Mouse (Mus musculus) hindlimb bud, embryonic 11.5 days (tissue): ENCODE measurements around the gene Ciita.

Experiments
- DNase-seq: peaks from one replicate; pipeline ENCODE4 v3.0.0-alpha.2; 2012; ENCODE audit warnings: low read depth, low spot score; ENCODE audit errors: extremely low spot score

Ciita gene

DNA sequence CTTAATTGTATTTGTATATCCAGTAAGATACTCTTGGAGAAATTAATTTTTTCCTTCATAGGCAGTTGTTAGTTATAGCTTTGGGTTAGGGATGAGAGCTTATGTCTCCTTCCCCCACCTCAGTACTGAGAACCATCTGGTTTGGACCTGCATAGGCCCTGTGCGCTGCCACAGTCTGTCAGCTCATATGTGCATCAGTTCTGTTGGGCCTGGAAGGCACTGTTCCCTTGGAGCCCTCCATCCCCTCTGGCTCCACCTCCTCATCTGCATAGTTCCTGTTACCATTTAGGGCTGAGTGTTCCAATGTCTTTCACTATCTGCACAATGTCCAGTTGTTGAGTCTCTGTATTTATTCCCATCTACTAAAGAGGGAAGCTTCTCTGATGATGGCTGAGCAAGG, 11.7 kb upstream of the Ciita start:
- DNase-seq = no peak

DNA sequence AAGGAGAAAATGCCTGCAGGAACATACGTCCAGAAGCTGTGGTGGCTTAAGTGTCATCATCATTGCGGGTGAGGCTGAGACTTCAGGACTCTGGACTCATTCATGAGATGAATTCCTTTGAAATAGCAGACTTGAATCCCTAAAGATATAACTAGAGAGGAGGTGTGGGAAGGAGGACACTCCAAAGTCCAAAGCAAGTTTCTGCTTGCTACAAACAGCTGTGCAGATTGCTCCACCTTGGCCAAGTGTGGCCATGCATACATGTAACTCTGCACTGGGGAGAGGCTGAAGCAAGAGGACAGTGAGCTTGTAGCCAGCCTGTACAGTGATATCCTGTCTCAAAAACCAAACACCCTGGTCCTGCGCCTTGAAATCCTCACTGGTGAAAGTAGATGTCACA, 7.9 kb upstream of the Ciita start:
- no peak for DNase-seq

DNA sequence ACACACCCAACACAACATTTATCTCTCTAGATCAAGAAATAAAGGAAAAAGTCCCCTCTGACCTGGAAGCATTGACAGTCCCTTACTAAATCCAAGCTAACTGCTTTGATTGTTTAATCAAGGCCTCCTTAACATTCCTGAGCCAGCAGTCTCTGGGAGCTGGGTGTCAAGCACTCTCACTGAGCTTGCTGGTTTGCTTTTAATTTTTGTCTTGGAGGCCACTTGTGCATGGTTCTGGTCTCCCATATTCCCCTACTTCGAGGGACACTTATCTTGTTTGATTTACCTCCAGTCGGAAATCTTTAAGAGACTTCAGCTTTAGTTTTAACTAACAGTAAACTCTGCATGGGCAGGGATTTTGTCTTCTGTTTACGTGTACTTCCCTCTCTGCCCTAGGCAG, 4.9 kb upstream of the Ciita start:
- DNase-seq = no peak

DNA sequence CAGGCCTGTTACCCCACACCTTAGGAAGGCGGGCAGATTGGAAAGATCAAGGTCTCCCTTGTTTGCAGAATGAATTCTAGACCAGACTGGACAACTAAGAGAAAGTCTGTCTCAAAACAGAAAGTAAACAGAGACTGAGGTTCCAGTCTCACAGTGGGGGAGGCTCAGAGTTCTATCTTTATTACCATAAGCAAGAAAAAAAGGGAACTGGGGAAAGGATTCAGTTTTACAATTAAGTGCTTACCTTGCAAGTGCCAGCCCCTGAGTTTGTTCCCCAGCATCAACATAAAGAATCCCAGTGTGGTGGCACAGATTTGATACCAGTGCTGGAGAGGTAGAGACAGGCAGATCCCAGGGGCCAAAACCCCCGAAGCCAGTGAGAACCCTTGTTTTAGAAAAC, 3.9 kb upstream of the Ciita start:
- DNase-seq = no peak

DNA sequence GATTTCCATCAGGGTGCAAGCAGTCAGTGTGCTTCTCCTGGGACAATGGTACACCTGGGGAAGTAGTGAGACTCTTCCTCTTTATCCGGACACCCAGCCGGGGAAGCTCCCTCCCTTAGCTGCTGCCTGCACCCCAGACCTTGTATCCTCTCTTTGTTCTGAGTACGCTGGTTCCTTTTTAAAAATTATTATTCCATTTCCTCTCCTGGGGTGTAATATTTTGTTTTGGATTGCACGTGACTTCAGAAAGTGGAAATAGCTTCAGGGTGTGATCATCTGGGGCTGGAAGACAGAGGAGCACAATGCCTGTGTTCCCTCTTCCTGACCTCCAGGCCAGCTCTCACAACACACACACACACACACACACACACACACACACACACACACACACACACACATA, 2.5 kb downstream of the Ciita start:
- no peak for DNase-seq

DNA sequence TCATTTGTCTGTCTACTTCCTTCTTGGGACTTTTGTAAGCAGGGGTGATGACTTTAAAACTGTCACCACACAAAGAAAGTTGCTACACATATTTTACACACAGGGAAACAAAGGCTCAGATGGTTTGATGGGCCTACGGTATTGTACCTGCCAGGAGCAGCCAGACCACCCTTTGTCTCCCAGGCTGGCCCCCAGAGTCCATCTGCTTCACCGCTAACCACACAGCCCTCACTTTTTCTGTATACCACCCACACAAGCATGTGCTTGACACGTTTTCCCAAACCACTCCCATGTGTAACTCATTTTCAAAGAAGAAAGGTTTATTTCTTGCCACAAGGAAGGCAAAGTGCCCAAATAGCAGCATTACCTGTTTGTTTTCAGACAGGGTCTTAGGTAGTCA, 7.1 kb downstream of the Ciita start:
- no peak for DNase-seq

DNA sequence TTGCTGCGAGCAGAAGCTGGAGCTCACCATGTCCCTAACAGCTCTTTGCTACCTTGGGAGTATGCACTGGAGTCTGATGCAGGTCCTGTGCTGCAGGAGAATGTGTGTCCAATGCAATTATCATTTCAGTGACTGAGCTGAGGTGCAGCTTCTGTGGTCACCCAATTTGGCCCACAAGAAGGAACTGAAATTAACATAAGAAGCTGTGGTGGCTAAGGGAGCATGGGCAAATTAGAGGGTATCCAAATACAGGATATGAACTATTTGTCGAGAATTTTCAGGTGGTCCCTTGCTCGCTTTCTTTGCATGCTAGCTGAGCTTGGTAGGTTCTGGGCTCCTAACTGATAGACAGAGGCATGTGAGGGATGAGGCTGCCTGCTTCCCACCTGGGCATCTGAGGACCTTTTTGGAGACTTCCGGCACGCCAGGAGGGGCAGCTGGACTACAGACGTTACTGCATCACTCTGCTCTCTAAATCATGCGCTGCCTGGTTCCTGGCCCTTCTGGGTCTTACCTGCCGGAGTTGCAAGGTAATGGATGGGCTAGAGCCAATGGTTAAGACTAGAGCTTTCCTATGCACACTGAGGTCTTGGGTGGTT, 8.1 kb downstream of the Ciita start:
- no peak for DNase-seq

DNA sequence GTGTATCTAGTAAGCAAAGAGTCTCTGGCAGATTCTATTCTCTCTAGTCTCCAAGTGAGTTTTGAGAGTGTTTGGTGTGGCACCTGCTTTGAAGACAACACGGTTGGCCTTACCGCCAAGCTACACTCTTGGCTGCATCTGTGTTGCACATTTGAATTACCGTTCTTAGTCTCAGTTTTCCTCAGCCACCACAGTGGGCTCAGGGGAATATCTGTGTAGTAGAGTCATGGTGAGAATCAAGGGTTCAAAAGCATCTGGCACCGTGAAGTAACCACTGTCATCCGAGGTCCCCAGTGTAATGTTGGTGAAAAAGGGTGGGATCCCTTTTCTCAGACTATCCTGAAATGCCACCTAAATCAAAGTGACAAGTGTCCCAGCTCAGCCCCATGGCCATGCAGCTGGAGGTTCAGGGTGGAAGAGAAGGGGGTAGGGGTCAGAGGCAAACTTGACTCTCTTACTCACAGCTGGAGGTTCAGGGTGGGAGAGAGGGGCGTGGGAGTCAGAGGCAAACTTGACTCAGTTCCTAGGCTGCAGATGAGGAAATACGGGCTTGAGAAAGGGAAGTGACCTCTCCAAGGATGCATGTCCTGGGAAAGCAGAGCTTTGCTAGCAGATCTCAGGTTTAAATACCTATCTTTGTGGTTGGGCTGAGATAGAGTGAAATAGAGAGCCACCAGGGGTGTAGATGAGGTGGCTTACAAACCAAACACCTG, 9.1 kb downstream of the Ciita start:
- no peak for DNase-seq

DNA sequence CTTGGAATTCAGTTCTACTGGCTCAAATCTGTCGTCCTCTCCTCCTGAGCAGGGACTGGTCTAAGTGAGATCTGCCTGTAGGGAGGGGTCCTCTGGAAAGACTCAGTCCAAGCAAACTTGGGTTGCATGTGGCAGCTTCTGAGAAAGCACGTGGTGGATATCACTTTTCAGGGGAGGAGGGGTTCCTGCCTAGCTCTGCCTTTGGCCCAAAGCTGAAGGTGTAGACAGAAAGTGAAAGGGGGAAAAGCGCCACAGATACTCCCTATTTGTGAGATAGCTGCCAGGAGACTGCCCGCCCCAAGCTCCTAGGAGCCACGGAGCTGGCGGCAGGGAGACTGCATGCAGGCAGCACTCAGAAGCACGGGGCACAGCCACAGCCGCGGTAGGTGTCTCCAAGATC, 9.6 kb downstream of the Ciita start:
- no peak for DNase-seq

DNA sequence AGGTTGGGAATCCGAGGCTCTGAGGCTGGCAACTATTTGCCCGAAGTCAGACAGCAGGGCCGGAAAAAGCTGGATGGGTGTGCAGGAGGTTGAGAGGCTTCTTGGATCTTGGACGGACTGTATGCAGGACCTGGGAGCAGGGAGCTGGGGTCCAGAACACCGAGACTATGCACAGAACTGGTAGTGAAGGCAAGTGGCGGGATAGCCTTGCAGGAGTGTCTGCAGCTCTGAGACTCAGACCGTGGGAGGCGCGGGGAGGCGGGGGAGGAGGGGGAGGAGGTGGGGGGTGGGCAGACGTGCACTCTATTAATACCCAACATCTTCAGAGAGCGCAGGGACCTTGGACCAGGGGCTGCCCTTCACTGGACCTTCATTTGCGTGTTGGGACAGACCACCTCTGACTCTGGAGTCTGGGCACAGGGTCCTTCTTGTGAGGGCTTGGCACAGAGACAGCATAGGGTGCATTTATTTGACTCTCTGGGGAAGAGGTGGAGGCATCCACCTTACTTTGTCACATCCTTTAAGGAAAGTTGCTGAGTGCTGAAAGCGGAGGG, 10.1 kb downstream of the Ciita start:
- DNase-seq = no peak

DNA sequence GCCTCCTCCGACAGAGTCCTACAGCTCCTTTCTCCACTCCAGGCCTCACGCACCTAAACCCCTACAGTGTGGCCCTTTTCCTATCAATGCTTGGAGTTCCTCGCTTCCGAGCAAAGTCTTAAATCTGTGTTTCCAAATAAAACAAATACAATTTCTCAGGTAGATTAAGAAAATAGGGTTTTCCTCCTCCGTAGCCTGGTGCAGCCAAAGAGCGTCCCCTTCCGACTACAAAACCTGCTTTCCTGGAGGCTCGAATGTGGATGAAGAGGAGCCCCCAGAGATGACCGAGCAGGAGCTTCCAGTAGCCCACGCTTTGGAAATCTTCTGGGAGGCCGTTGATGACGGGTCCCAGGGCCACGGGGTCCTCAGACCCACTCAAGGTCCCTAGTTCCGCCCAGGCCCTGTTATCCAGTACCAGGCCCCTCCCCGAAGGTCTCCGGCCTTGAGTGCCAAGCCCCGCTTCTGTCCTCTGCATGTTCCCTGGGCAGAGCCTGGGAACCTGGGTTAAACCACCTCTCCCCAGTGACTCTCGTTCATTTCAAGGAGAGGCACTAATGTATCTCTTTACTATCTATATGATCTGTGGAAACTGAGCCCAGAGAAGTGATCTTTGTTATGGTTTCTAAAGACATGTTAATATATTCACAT, 10.8 kb downstream of the Ciita start:
- no peak for DNase-seq

DNA sequence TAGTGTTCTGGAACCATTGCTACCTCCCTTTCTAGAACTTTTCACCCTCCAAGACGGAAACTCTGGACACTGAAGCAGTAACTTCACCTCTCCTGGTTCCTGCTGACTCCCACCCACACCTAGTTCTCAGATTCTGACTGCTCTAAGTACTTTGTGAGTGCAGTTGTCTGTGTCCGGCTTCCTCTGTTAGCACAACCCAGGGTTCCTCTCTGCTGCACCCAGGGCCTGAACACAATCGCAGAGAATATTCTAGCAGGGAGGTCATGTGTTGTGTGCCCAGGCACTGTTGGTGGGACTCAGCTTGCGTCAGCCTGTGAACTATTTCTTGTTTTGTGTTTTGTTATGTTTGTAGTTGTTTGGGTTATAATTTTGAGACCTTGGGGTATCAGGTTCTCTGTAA, 11.9 kb downstream of the Ciita start:
- DNase-seq = no peak

DNA sequence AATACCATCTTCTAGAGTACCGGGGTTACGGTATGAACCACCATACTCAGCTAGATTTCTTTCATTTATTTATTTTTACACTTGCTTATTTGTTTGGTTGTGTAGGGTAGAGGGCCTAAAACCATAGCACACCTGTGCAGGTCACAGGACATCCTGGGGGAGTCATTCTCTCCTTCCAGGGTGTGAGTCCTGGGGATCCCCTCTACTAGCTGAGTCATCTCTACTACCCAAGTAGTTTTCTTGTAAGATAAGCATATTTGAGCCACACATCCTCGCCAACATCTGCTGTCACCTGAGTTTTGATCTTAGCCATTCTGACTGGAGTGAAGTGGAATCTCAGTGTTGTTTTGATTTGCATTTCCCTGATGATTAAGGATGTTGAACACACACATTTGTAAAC, 12.7 kb downstream of the Ciita start:
- no peak for DNase-seq

DNA sequence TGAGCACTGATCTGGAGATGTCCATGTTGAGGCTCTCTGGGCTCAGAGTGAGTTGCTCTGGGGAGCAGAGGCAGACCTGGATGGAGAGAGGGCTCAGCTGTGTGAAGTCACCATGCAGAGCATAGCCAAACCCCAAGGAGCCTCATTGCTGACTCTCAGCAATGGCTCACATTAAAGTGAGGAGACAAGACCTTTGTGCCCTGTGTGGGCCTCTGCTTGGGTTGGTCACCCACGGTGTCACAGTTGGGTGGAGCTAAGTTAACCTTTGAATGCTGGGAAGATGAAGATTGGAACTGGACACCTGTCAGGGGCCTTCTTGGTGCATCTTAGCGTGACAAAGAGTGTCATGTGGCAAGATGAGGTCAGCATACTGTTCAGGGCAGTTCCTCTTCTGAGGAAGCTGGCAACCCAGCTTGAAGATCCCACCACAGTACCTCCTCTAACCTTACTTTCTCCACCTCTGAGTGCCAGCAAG, 16.0 kb downstream of the Ciita start:
- no peak for DNase-seq

DNA sequence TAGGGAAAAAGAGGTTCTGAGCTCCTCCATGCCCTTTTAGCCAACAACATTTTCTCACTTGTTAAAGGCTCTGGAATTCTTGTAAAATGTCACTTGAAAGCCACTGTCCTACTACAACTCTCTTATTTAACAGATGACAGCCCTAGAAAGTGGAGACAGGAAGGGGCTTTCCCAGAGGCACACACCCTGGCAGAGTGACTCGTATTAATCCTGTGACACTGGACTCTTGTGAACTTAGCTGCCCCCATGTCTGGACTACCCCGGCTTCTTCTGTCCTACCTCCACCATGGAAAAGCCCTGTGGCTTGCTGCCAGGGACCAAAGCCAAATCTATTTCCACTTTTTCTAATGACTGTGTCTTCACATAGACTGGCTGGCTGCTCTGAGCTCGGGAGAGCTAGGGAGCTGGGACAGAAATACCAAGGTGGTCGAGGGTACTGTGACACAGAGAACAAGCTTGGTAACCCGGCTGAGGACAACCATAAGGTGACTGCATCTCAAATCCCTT, 18.3 kb downstream of the Ciita start:
- DNase-seq = no peak

DNA sequence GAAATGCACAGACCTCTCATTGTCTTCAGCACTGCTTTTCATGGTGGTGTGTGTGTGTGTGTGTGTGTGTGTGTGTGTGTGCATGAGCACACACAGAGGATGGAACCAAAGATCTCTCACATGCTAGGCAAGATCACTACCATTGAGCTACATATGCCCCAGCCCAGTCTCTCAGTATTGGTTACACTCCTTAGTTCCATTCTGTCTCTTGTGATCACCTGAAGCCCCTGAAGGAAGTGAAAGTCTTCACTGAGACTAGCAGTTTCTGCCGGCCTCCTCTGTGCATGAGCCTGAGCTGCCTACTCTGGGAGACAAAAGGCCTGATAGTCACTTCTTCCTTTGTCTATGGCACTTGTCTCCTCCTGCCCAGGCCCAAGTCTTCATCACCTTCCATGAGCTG, 19.3 kb downstream of the Ciita start:
- DNase-seq = no peak

DNA sequence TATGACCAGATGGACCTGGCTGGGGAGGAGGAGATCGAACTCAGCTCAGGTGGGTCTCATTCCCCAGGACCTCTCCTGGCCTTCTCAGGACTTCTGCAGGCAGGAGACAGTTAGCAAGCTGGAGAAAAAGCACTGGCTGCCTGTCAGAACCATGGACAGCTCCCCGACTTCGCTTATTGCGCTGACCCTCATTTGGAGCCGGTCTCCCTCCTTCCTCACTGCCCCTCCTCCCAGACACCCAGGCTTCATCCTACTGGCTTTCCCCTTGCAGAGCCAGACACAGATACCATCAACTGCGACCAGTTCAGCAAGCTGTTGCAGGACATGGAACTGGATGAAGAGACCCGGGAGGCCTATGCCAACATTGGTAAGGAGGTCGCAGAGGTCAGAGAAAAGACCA, 22.0 kb downstream of the Ciita start:
- peak; percentile 81 for DNase-seq

DNA sequence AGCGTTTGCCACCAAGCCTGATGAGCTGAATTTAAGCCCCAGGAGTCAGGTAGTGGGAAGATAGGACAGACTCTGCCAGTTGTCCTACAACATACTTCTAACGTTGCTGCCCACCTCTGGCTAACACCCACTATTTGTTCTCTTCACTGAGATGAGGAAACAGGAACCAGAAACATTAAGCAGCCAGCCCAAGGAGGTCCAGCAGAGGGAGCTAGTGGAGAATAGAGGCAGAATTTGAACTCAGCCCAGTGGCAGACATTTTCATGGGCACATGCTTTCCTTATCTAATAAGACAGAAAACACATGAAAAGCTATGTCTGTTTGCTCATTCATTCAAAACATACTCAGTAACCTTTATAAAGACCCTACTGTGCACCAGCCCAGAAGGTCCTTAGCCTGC, 23.2 kb downstream of the Ciita start:
- DNase-seq = no peak

DNA sequence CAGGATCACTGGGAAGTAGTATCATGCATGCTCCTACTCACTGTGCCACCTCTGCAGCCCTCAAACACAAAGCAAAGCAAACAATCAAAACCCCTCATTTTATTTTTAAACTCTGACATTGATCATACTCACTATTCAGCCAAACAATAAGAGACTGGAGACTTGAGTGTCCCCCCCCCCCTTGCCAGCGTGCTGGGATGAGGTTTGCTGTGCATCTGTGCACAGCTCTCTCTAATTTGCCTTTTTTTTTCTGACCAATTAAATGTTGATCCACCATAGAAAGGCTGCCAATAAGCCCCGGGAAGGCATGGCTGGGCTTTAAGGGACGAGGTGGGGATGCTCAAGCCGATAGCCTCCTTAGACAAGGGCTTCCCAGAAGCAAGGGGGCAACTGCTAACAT, 27.6 kb downstream of the Ciita start:
- DNase-seq = no peak

DNA sequence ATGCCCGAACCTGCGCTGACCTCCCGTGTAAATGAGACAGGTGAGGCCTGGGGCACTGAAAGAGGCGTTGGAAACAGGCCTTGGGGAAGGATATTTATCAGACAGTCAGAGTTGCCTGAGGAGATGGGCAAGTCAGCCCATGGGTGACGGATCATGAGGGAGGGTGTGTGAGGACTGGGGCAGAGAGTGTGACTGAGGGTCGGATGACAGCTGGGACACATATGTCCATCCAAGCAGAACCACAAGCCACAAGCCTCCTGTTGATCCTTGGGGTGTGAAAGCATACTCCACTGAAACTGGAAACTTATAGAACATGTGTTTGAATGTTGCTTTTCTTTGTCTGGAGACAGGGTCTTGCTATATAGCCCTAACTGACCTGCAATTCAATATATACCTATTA, 28.8 kb downstream of the Ciita start:
- no peak for DNase-seq

DNA sequence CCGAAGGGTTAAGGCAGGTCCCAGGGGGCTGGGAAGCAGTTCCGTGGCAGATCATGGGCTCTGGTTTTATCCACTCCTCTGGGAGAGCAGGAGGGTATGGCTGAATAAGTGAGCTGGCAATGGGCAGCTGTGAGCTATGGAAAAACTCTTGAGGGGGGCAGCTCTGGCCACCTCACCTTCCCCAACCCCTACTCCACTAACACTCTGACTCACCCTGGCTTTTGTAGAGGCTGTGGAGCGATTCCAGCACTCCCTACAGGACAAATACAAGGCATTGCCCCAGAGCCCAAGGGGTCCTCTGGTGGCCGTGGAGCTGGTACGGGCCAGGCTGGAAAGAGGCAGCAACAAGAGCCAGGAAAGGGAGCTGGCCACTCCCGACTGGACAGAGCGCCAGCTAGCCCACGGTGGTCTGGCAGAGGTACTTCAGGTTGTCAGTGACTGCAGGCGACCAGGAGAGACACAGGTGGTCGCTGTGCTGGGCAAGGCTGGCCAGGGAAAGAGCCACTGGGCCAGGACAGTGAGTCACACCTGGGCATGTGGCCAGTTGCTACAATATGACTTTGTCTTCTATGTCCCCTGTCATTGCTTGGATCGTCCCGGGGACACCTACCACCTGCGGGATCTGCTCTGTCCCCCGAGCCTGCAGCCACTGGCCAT, 30.7 kb downstream of the Ciita start:
- no peak for DNase-seq

DNA sequence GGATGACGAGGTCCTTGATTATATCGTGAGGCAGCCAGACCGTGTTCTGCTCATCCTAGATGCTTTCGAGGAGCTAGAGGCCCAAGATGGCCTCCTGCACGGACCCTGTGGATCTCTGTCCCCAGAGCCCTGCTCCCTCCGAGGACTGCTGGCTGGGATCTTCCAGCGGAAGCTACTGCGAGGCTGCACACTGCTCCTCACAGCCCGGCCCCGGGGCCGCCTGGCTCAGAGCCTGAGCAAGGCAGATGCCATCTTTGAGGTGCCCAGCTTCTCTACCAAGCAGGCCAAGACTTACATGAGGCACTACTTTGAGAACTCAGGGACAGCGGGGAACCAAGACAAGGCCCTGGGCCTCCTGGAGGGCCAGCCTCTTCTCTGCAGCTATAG, 31.3 kb downstream of the Ciita start:
- no peak for DNase-seq
